Mouse (Mus musculus) testis, postnatal 14 days (tissue): ENCODE data around the gene Tent4b.
A peak's percentile ranks its signal among the peaks of the same experiment; 100 is the strongest.
"Not testable (repeated sequence)": the region's sequence is repeated elsewhere in the genome, so short reads cannot be mapped to it uniquely, and the experiment has no call there.

Experiments
- DNase-seq: peaks from one replicate; pipeline ENCODE4 v3.0.0; 2021; ENCODE audit warnings: low spot score

Gene Tent4b

GRCm38 (mm10) chr8:88198945-88199571 is at the start of gene Tent4b:
Gene Tent4b (plus strand): TSS chr8:88199213.
- DNase-seq, result peak; percentile 93

GRCm38 (mm10) chr8:88150910-88151371 is 48.1 kb upstream of the Tent4b start:
- DNase-seq, result no peak

- no peak for DNase-seq
Observed at GRCm38 (mm10) chr8:88160237-88160995, 38.6 kb upstream of the Tent4b start.

GRCm38 (mm10) chr8:88161439-88161838 is 37.6 kb upstream of the Tent4b start:
- DNase-seq, result peak; percentile 30

- no peak for DNase-seq
Observed at GRCm38 (mm10) chr8:88175264-88175663, 23.7 kb upstream of the Tent4b start.

GRCm38 (mm10) chr8:88177291-88177690 is 21.7 kb upstream of the Tent4b start:
- DNase-seq, result no peak

GRCm38 (mm10) chr8:88183121-88183520 is 15.9 kb upstream of the Tent4b start:
- no peak for DNase-seq

- DNase-seq, result no peak
Observed at GRCm38 (mm10) chr8:88184914-88185313, 14.1 kb upstream of the Tent4b start.

GRCm38 (mm10) chr8:88185716-88186115 is 13.3 kb upstream of the Tent4b start:
- no peak for DNase-seq

- DNase-seq, result no peak
Observed at GRCm38 (mm10) chr8:88197328-88197727, 1.7 kb upstream of the Tent4b start.

- DNase-seq, result no peak
Observed at GRCm38 (mm10) chr8:88198551-88198944, 465 bp upstream of the Tent4b start.

GRCm38 (mm10) chr8:88199700-88200601 is 938 bp downstream of the Tent4b start:
- peak; percentile 57 for DNase-seq

- no peak for DNase-seq
Observed at GRCm38 (mm10) chr8:88200724-88201495, 1.9 kb downstream of the Tent4b start.

- no peak for DNase-seq
Observed at GRCm38 (mm10) chr8:88201641-88202040, 2.6 kb downstream of the Tent4b start.

- no peak for DNase-seq
Observed at GRCm38 (mm10) chr8:88206016-88206415, 7.0 kb downstream of the Tent4b start.

- no peak for DNase-seq
Observed at GRCm38 (mm10) chr8:88207121-88207821, 8.3 kb downstream of the Tent4b start.

GRCm38 (mm10) chr8:88209930-88210827 is 11.2 kb downstream of the Tent4b start:
- DNase-seq, result not testable (repeated sequence)

GRCm38 (mm10) chr8:88221353-88221752 is 22.3 kb downstream of the Tent4b start:
- no peak for DNase-seq

GRCm38 (mm10) chr8:88225358-88225757 is 26.3 kb downstream of the Tent4b start:
- no peak for DNase-seq

- DNase-seq, result no peak
Observed at GRCm38 (mm10) chr8:88227851-88228250, 28.8 kb downstream of the Tent4b start.
